Mouse (Mus musculus) bone marrow, adult 2 months (tissue): ENCODE measurements around the gene Cabin1.

Experiments used
- CTCF ChIP-seq: fragments of 200-500 bp; IDR thresholded peaks from 2 replicates; pipeline ENCODE4 v1.5.1; 2011; ENCODE audit warnings: low read length, control low read depth; ENCODE audit not compliant: control insufficient read depth, insufficient read depth
- POLR2A ChIP-seq: fragments of 200-500 bp; IDR thresholded peaks from 2 replicates; pipeline ENCODE4 v1.6.1; 2011; ENCODE audit warnings: low read depth, mild to moderate bottlenecking, control low read depth, low read length, borderline replicate concordance; ENCODE audit not compliant: control insufficient read depth

DNA sequence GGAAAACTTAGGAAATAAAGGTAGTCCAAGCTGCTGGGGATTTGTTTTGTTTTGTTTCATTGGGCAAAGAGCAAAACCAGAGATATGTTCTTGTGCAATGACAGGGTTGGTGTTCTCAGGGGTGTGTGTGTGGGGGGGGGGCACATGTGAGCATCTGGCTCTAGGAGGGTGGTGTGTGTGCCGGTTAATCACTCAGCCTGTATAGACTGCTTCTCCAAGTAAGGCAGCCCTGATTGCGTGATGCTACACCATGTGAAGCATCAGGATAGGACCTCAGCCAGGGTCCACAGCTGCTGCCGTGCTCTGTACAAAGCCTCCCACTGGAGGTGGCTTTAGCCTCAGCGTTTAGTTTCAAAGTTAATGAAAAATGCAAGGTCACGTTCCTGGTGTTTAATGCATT lies 131.1 kb downstream of the Cabin1 start:
- TF ChIP-seq CTCF, result no peak
- no peak for TF ChIP-seq POLR2A
